Mouse (Mus musculus) embryonic fibroblast, embryonic 13.5 days (primary cell): ENCODE measurements around the gene Nes. TPM values are rescaled to one million over a fixed set of nuclear protein-coding genes. Genes with fewer than 3 reads are reported as not detected.

Experiments used
- H3K27ac ChIP-seq: 2 replicates; pipeline ENCODE4 v1.5.1; 2012; ENCODE audit warnings: low read length, control low read depth, inconsistent platforms; ENCODE audit not compliant: insufficient read depth
- H3K4me1 ChIP-seq: 2 replicates; pipeline ENCODE4 v1.6.1; 2011; ENCODE audit warnings: low read length; ENCODE audit not compliant: control insufficient read depth, insufficient read depth
- H3K4me3 ChIP-seq: 2 replicates; pipeline ENCODE4 v1.5.1; 2011; ENCODE audit warnings: mild to moderate bottlenecking, control low read depth, low read length; ENCODE audit not compliant: insufficient read depth
- CTCF ChIP-seq: IDR thresholded peaks from 2 replicates; pipeline ENCODE4 v1.5.1; 2011; ENCODE audit warnings: mild to moderate bottlenecking, control low read depth, low read length, moderate library complexity, borderline replicate concordance; ENCODE audit not compliant: insufficient read depth
- POLR2A ChIP-seq: IDR thresholded peaks from 2 replicates; pipeline ENCODE4 v1.6.1; 2011; ENCODE audit warnings: low read depth, mild to moderate bottlenecking, control low read depth, low read length, moderate library complexity
- polyA plus RNA-seq: library from polyadenylated mRNA; stranded (reverse); fragments of >200 nt; gene quantifications from 2 replicates; pipeline ENCODE4 v1.2.4, GENCODE M21; 2011; ENCODE audit warnings: low read depth; ENCODE audit not compliant: missing spikeins, insufficient read length

Gene Nes
- polyA plus RNA-seq, 1 experiment, result 25.7 TPM

GRCm38 (mm10) chr3:87981214-87981760 lies 10.4 kb downstream of the Nes start:
- Histone ChIP-seq H3K4me1 (peaks cover 19% of the 10 kb centered on the region), H3K27ac (no peak overlapping the region), H3K4me3 (no peak overlapping the region)
- TF ChIP-seq POLR2A, result no peak
- no peak for TF ChIP-seq CTCF

GRCm38 (mm10) chr3:87981894-87982835 lies 11.3 kb downstream of the Nes start:
- Histone ChIP-seq H3K4me3 (no peak overlapping the region), H3K27ac (peak overlapping the region; percentile 62), H3K4me1 (peaks cover 19% of the 10 kb centered on the region)
- TF ChIP-seq CTCF (no peak), POLR2A (no peak)

GRCm38 (mm10) chr3:87982836-87983601 lies 12.1 kb downstream of the Nes start:
- H3K4me1 ChIP-seq, result peaks cover 19% of the 10 kb centered on the region
- peak overlapping the region; percentile 62 for H3K27ac ChIP-seq
- no peak for TF ChIP-seq CTCF
- TF ChIP-seq POLR2A, result no peak
- no peak overlapping the region for H3K4me3 ChIP-seq

GRCm38 (mm10) chr3:87983627-87984026 lies 12.7 kb downstream of the Nes start:
- no peak for TF ChIP-seq CTCF
- TF ChIP-seq POLR2A, result no peak
- peaks cover 19% of the 10 kb centered on the region for H3K4me1 ChIP-seq
- no peak overlapping the region for H3K27ac ChIP-seq
- H3K4me3 ChIP-seq, result no peak overlapping the region

GRCm38 (mm10) chr3:87984094-87984493 lies 13.2 kb downstream of the Nes start:
- no peak overlapping the region for H3K4me3 ChIP-seq
- no peak overlapping the region for H3K27ac ChIP-seq
- TF ChIP-seq CTCF, result no peak
- no peak for TF ChIP-seq POLR2A
- H3K4me1 ChIP-seq, result peaks cover 19% of the 10 kb centered on the region

GRCm38 (mm10) chr3:87985505-87986320 lies 14.8 kb downstream of the Nes start:
- Histone ChIP-seq H3K4me1 (peaks cover 19% of the 10 kb centered on the region), H3K27ac (peak overlapping the region; percentile 21; the same call in 1 of the 2 replicates), H3K4me3 (no peak overlapping the region)
- TF ChIP-seq POLR2A, result 0 out of 2 replicates have a peak, but pooled peaks have one; percentile 31
- TF ChIP-seq CTCF, result no peak

- TF ChIP-seq CTCF (peak; percentile 88), POLR2A (no peak)
- H3K4me1 ChIP-seq, result peaks cover 16% of the 10 kb centered on the region
- no peak overlapping the region for H3K4me3 ChIP-seq
- no peak overlapping the region for H3K27ac ChIP-seq
Measured at GRCm38 (mm10) chr3:87986868-87987267, 16.0 kb downstream of the Nes start.

GRCm38 (mm10) chr3:87987633-87988032 lies 16.8 kb downstream of the Nes start:
- Histone ChIP-seq H3K27ac (no peak overlapping the region), H3K4me3 (peak overlapping the region; percentile 13), H3K4me1 (peaks cover 12% of the 10 kb centered on the region)
- TF ChIP-seq POLR2A (peak; percentile 58), CTCF (no peak)

- Histone ChIP-seq H3K27ac (no peak overlapping the region), H3K4me3 (peak overlapping the region; percentile 13; the same call in 1 of the 2 replicates), H3K4me1 (peaks cover 8% of the 10 kb centered on the region)
- no peak for TF ChIP-seq CTCF
Measured at GRCm38 (mm10) chr3:87988068-87988467, 17.2 kb downstream of the Nes start.
